Mouse (Mus musculus) ovary, postnatal 10 days (tissue): ENCODE data around the gene Lrp5.

Experiments used
- DNase-seq: peaks from one replicate; pipeline ENCODE4 v3.0.0; 2022; ENCODE audit warnings: low spot score

Gene Lrp5

GRCm38 (mm10) chr19:3686215-3686894 is at the start of gene Lrp5:
Gene Lrp5 (minus strand): TSS chr19:3686564.
- DNase-seq, result no peak

GRCm38 (mm10) chr19:3736001-3736400 is 49.6 kb upstream of the Lrp5 start:
- DNase-seq, result no peak

- DNase-seq, result no peak
Measured at GRCm38 (mm10) chr19:3730781-3731646, 44.6 kb upstream of the Lrp5 start.

- DNase-seq, result no peak
Measured at GRCm38 (mm10) chr19:3728901-3729300, 42.5 kb upstream of the Lrp5 start.

- DNase-seq, result no peak
Measured at GRCm38 (mm10) chr19:3724779-3725178, 38.4 kb upstream of the Lrp5 start.

DNA sequence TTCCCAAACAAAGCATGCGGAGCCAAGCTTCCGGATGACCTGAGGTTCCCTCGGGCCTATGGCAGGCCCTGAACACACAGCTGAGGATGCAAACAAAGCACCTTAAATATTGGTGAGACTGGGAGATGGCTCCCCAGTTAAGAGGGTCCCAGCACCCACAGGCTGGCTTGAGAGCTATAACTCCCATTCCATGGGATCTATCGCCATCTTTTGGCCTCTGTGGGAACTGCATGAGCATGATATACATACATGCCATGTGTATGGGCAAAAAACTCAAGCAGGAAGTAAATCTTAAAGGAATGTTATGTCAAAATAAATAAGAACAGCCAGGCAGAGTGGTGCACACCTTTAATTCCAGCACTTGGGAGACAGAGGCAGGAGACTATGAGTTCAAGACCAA is 37.5 kb upstream of the Lrp5 start:
- no peak for DNase-seq

GRCm38 (mm10) chr19:3723170-3723569 is 36.8 kb upstream of the Lrp5 start:
- no peak for DNase-seq

GRCm38 (mm10) chr19:3719362-3719891 is 33.1 kb upstream of the Lrp5 start:
- DNase-seq, result peak; percentile 31

GRCm38 (mm10) chr19:3718481-3719361 is 32.4 kb upstream of the Lrp5 start:
- peak; percentile 41 for DNase-seq

DNA sequence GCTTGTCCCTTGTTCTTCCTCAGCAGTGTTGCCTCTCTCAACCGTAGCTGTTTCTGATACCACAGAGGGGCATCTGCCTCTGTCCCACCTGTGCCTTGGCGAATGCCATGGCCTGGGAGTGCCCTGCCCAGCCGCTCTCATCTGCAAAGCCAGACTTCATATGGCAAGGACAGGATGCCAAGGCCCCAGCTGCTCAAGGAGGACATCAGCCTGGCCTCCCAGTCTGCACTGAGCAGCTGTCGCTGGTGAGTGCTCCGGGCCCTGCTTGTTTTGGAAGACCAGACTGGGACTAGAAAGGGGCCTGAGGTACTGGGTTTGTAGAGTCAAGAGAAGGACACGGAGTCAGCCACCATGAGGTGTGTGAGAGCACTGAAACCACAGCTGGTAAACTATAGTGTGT is 28.0 kb upstream of the Lrp5 start:
- DNase-seq, result no peak

DNA sequence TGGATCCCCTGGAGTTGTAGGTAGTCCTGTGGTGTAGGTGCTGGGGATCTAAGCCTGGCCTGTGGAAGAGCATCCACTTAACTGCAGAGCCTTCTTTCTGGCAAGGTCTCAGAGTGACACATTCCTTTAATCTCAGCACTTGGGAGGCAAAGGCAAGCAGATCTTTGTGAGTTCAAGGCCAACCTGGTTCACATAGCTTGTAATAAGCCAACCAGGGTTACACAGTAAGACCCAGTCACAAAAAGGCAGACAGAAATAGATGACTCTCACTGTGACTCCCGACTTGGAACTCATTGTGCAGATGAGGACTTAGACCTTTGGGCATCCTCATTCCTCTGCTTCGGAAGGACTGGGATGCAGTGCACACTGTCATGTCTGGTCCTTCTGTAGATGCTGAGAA is 24.1 kb upstream of the Lrp5 start:
- no peak for DNase-seq

DNA sequence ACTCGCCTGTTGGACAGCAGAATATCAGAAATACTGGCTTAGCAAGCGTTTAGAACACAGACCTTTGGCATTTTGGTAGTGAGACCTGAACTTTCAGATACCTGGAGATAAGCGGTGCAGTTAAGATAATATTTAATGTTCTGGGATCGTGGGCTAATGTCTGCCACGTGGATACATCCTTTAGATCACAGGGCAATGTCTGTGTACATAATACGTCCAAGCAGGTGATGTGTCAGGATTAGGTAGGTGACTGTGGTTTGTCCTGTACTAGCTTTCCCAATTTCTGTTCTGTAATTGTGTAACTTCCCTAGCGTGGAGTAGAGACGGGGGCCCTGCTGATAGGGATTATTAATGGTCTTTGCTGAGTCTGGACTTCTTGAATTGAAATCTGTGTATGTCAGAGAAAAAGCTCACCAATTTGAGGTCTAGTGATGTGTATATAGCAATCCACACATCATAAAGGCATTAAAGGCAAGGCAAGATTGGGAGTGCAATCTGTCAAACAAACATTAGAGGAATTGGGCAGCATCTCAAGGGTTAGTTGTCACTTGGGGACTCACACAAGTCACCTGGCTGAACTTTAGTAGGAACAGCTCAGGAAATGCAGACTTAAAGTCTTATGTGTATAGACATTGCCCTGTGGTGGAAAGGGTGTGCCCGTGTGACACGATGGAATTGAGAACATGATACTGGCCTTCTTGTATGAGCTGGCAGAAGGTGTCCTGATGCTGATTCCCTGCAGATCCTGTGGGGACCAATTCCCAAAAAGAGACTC is 22.8 kb upstream of the Lrp5 start:
- DNase-seq, result no peak

DNA sequence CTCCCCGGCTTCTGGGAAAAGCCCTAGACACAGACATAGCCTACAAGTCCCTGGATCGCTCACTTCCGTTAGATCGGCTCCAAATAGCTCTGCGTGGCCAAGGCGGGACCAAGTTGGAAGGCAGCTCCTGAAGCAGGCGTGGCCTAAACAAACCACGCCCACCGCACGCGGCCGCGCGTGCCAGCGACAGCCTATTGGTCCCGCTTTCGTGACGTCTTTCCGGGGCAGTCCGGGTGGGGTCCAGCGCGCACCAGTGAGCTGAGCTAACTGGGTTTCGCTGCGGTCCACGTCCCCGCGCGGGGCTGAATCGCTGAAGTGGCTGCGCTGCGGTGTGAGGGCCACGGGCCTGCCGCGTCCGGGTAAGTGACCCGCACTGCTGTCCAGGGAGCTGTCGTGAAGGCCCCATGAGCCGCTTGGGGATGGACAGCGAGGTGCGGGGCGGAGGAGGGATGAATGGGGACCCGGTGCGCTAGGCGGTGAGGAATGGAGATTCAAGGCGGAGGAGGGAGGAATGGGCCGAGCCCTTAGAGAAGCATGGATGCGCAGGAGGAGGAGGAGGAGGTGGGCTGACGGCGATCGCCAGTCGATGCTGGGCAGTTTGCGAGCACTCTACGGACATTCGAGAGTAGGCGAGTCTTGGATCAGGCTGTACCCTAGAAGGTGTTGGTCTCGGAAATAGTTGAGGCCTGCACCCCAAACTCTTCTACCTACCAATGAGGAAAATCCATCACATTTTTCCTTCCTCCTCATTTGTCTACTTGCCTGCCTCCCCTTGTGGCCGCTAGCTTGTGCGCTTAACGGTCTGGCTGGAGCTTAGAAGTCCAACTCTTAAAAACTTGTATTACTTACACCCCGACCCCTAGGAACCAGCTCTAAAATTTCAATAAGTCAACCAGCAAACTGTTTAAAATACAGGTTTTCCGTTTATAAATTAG is 22.0 kb upstream of the Lrp5 start, which contains the start of gene 1810055G02Rik:
Gene 1810055G02Rik, plus strand, starts transcription at position 216 of the 935 bp plus-strand sequence.
- peak; percentile 96 for DNase-seq

DNA sequence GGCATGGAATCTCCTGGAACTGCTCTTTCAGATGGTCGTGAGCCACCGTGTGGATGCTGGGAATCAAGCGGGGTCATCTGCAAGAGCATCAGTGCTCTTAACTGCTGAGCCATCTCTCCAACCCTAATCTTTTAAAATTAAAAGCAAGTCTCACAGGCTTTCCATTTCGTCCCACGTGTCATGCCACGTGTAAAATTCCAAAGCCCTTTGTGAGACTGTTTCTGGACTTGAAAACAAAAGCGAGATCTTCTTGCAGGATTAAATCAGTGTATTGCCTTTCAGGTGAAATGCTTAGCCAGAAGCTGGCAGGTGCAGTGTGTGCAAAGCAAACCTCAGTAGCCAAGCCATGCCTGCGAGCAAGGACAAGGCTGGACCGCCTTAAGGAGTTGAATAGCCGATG is 21.2 kb upstream of the Lrp5 start:
- DNase-seq, result no peak

DNA sequence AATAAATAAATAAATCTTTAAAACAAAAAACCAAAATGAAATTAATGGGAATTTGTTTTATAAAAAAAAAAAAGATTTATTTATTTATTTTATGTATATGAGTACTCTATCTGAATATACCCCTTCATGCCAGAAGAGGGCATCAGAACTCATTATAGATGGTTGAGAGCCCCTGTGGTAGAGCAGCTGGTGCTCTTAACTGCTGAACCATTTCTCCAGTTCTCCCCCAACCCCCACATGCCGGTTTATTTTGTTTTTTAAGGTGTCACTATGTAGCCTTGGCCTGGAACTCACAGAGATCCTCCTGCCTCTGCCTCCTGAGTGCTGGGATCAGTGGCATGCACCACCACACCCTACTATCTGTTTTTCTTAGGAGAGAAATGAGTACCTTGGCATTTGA is 19.9 kb upstream of the Lrp5 start:
- no peak for DNase-seq

DNA sequence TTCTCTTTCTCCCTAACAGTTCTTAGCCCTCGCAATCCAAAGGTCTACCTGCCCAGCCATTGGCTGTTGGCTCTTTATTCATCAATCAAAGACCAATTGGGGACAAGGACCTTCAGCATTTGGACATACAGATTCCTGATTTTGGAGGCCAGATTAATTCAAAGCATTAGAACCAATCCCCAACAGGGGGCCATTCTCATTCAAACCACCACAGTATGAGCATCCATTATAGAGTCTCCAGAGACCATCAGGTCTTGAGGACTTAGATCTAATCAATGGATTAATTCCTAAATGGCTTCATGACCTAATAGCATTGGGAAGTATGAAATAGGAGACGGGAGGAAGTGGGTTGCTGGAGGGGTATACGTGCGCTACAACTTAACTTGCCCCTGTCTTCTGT is 16.1 kb upstream of the Lrp5 start:
- no peak for DNase-seq

DNA sequence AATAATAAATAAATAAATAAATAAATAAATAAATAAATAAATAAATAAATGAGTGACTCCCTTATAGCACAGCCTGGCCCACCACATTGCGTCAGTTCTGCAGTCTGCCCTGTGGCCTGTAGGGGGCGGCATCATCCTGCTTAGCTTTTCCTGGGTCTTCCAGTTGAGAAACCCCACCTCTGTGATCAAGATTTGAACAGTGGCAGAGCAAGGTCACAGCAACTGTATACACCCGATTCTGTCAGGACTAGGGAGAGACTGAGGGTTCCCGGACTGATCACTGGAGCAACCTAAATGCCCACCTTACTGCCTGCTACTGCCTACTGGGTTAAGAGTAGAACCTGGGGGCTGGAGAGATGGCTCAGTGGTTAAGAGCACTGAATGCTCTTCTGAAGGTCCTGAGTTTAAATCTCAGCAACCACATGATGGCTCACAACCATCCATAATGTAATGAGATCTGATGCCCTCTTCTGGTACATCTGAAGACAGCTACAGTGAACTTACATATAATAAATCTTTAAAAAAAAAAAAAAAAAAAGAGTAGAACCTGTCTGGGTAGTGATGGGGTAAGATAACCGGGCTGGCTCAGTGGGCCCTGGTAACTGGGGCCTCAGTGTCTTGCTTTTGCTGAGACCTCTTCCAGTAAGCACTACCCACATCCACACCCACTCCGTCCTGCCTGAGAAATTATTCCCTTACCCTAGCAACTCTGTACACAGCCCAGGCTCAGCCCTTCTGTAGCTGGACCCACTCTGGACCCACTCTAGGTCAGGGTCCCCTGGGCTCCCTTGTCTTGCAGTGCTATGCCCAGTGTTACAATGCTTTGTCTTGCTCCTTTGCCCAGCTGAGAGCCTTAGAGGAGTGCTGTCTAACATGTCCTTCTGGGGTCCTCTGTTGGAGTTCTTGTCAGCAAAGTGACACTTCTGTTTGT is 13.4 kb upstream of the Lrp5 start:
- DNase-seq, result peak; percentile 31

DNA sequence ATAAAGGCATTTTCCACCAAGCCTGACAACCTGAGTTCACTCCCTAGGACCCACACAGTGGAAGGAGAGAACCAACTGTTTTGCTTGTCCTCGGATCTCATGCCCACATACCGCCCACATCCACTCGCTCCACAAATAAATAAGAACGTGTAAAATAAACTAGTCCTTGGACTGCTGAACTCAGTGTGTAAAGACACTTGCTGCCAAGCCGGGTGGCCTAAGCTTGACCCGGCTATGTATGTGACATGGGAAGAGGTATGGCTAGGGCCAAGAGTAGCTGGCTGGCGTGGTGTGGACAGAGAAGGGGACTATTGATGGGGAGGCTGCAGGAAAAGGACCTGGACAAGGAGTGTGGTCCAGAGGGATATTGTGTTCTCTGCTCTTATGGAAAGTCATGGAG is 11.7 kb upstream of the Lrp5 start:
- DNase-seq, result no peak

DNA sequence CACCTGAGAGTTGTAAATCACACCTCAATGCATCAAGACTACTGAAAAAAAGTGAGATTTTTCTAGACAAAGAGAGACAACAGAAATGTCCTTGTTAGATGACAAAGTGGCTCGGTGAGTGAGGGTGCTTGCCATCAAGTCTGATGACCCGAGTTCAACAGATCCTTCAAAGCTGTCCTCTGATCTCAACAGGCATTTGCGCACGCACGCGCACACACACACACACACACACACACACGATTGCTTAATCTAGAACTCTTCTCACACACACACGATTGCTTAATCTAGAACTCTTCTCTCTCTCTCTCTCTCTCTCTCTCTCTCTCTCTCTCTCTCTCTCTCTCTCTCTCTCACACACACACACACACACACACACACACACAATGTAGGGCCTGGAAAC is 9.6 kb upstream of the Lrp5 start:
- no peak for DNase-seq
